Mouse (Mus musculus): Measurements from ENCODE around the gene Gpx4. TPM values are rescaled to one million over a fixed set of nuclear protein-coding genes. Genes with fewer than 3 reads are reported as not detected.
A peak's percentile ranks its signal among the peaks of the same experiment; 100 is the strongest.

Gene Gpx4
- polyA plus RNA-seq, 1 experiment from 2014 or later: 508 TPM

DNA sequence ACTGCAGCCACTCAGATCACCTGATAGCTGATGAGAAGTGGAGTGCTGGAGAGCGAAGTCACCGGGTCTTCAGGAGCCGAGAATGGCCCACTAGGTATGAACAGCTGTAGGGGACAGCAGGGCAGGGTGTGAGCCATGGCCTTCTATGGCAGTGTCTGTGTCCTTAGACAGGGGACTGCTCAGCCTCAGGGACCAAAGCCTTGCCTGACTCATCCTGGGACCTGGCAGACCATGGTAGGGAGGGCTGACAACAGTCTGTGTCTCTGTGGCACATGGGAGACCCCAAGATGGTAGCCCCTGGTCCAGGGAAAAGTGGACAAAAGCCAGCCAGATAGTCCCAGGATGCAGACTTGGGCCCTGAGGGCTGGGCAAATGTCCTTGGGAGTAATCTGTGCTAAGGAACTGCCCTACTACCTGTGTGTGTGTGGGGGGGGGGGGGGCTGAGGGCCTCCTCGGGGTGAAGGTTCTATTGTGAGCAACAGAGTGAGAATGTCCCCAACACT is 23.0 kb downstream of the Gpx4 start:
- H3K9me3 ChIP-seq (ENCODE audit: control insufficient read depth, low read length): no peaks in the 10 kb centered on the region
- H3K4me3 ChIP-seq (replicated peaks; ENCODE audit: low read depth, low read length): no peak overlapping the region
- H3K36me3 ChIP-seq (ENCODE audit: control insufficient read depth, insufficient read depth, low read length): peaks cover 13% of the 10 kb centered on the region
- DNase-seq (no peak), ATAC-seq (ENCODE audit: low FRiP score, low TSS enrichment) (no peak)
- no peaks in the 10 kb centered on the region for H3K27me3 ChIP-seq (ENCODE audit: control insufficient read depth, insufficient read depth, low read length)
- H3K9ac ChIP-seq (replicated peaks; ENCODE audit: low read length): no peak overlapping the region
- no peaks in the 10 kb centered on the region for H3K4me1 ChIP-seq (ENCODE audit: control insufficient read depth, insufficient read depth, low read length)
- WGBS: 93% methylated on average over 4 of the region's 4 CpGs
- H3K27ac ChIP-seq (replicated peaks; ENCODE audit: low read depth, low read length): no peak overlapping the region
- H3K4me2 ChIP-seq (ENCODE audit: low read length): no peak overlapping the region

DNA sequence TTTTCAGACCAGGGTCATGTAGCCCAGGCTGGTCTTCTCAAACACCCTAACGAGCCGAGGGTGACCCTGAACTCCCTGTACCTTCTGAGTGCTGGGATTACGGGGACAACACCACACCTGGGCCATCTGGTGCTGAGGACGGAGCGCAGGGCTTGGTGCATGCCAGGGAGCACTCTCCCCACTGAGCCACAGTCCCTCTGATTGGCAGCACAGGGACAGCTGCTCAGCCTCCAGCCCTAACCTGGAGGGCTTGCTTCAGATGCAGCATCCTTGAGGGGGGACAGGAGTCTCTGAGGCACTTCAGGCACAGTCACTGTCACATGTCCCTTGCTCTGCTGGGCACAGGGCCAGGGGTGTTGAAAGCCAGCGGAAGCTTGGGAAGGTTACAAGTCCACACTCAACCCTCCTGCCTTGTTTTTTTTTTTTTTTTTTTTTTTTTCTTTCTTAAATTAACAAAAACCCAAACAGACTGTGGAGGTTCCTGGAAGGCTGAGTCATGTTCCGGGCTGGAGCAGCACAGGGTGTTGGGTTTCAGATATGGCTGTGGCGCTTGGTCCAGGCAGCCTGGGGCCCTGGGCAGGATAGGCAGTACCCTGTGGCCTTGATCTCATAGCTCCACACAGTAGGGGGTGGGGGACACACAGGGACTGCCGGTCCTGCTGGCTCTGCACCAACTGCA is 24.0 kb downstream of the Gpx4 start:
- no peak overlapping the region for H3K27ac ChIP-seq (replicated peaks; ENCODE audit: low read depth, low read length)
- no peaks in the 10 kb centered on the region for H3K9me3 ChIP-seq (ENCODE audit: control insufficient read depth, low read length)
- H3K4me3 ChIP-seq (replicated peaks; ENCODE audit: low read depth, low read length): no peak overlapping the region
- H3K27me3 ChIP-seq (ENCODE audit: control insufficient read depth, insufficient read depth, low read length): no peaks in the 10 kb centered on the region
- H3K36me3 ChIP-seq (ENCODE audit: control insufficient read depth, insufficient read depth, low read length): peaks cover 13% of the 10 kb centered on the region
- 75% methylated on average over 9 of the region's 9 CpGs for WGBS
- DNase-seq: peak; percentile 26
- H3K4me2 ChIP-seq (ENCODE audit: low read length): no peak overlapping the region
- H3K4me1 ChIP-seq (ENCODE audit: control insufficient read depth, insufficient read depth, low read length): no peaks in the 10 kb centered on the region
- ATAC-seq (ENCODE audit: low FRiP score, low TSS enrichment): 0 out of 2 replicates have a peak, but pooled peaks have one; percentile 43
- H3K9ac ChIP-seq (replicated peaks; ENCODE audit: low read length): no peak overlapping the region

DNA sequence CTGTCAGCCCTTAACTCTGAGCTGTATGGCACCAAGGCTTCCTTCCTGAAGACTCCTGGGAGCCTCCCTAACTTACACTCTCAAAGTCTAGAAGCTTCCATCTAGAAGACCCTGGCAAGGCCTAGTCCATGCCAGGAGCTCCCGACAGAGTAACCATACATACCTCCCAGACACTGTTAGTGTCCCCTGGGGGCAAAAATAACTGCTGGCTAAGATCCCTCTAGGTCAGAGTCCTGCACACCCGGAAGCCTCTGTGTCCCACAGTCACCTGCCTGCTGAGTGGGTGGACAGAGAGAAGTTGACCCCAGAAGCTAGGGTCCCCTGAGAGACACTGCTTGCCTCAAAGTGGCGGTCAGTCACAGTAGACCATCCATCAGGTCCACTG is 24.5 kb downstream of the Gpx4 start:
- Histone ChIP-seq H3K36me3 (ENCODE audit: control insufficient read depth, insufficient read depth, low read length) (peaks cover 13% of the 10 kb centered on the region), H3K27me3 (ENCODE audit: control insufficient read depth, insufficient read depth, low read length) (no peaks in the 10 kb centered on the region), H3K9me3 (ENCODE audit: control insufficient read depth, low read length) (no peaks in the 10 kb centered on the region), H3K4me3 (replicated peaks; ENCODE audit: low read depth, low read length) (no peak overlapping the region), H3K4me2 (ENCODE audit: low read length) (no peak overlapping the region), H3K4me1 (ENCODE audit: control insufficient read depth, insufficient read depth, low read length) (no peaks in the 10 kb centered on the region), H3K9ac (replicated peaks; ENCODE audit: low read length) (no peak overlapping the region), H3K27ac (replicated peaks; ENCODE audit: low read depth, low read length) (no peak overlapping the region)
- DNase-seq (no peak), ATAC-seq (ENCODE audit: low FRiP score, low TSS enrichment) (no peak)
- WGBS: 87% methylated on average over 3 of the region's 3 CpGs

DNA sequence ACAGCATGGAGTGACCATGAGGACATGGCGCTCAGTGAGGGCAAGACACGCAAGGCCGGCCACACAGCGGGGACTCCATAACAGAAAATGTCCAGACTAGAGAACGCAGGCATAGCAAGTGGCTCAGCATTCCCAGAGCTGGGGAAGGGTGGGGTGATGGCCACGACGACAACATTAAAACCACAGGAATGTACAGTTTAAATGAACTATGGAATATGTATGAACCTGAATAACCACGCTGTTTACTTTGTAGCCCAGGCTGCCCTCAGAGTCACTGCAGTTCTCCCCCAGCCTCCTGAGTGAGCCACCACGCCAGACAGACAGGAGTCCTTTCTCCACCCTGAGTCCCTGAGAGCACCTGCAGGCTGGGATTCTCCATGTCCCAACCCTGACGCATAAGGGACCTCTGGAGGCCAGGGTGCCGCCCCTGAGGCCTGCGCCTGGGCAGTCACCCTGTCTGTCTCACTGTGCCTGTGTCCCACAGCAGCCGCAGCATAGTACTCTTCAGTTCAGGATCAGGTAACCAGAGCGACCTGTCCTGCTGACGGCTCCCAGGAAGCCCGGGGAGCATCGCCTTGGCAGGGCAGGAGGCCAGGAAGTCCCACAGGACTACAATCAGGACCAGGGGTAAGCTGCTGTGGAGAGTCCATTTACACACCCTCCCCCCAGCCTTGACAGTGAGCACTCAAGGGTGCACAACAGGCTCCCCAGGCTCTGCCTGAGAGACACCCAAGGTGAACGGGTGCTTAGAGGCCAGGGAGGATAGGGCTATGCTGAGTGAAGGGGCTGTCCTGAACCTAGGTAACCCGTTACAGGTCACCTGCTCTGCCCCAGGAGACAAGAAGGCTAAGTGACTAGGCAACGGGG is 25.9 kb downstream of the Gpx4 start:
- DNase-seq: no peak
- no peak overlapping the region for H3K4me3 ChIP-seq (replicated peaks; ENCODE audit: low read depth, low read length)
- ATAC-seq (ENCODE audit: low FRiP score, low TSS enrichment): no peak
- no peaks in the 10 kb centered on the region for H3K9me3 ChIP-seq (ENCODE audit: control insufficient read depth, low read length)
- H3K27me3 ChIP-seq (ENCODE audit: control insufficient read depth, insufficient read depth, low read length): no peaks in the 10 kb centered on the region
- H3K9ac ChIP-seq (replicated peaks; ENCODE audit: low read length): no peak overlapping the region
- 82% methylated on average over 20 of the region's 20 CpGs for WGBS
- no peak overlapping the region for H3K4me2 ChIP-seq (ENCODE audit: low read length)
- H3K4me1 ChIP-seq (ENCODE audit: control insufficient read depth, insufficient read depth, low read length): no peaks in the 10 kb centered on the region
- peaks cover 7% of the 10 kb centered on the region for H3K36me3 ChIP-seq (ENCODE audit: control insufficient read depth, insufficient read depth, low read length)
- no peak overlapping the region for H3K27ac ChIP-seq (replicated peaks; ENCODE audit: low read depth, low read length)

DNA sequence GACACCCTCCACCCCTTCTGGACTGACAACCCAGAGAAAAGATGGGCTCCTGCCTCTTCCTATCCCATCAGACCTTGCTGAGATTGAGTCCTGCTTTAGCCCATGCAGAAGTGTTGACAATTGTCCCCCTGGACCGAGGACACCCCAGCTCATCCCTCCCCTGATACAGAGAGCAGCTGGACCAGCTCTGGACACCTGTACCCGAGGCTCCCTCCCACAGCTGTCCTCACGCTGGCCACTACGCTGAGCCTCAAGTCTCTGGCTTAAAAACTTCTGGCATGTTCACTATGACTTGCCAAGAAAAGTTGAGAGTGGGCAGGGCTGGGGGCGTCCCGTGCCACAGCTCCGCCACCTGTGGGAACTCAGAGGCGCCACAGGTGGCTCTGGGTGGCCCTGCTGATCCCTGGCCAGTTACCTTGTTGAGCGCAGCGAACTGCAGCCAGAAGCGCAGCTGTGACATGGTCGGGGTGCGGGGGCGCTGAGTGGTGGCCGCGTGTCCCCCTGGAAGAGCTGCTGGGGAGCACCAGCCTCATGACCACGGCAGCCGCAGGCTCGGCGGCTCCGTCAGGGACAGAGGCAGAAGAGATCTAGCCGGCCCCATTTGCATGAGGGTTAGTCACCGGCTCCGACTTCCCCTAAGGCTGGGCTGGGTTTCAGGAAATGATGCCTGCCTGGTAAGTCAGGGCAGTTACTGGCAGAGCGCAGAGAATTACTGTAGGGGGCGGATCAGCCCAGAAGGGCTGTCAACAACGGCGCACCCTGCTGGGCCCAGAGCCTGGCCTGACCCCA is 28.0 kb downstream of the Gpx4 start:
- H3K9me3 ChIP-seq (ENCODE audit: control insufficient read depth, low read length): no peaks in the 10 kb centered on the region
- no peak overlapping the region for H3K9ac ChIP-seq (replicated peaks; ENCODE audit: low read length)
- H3K4me2 ChIP-seq (ENCODE audit: low read length): no peak overlapping the region
- no peaks in the 10 kb centered on the region for H3K27me3 ChIP-seq (ENCODE audit: control insufficient read depth, insufficient read depth, low read length)
- 21% methylated on average over 28 of the region's 28 CpGs for WGBS
- no peak overlapping the region for H3K4me3 ChIP-seq (replicated peaks; ENCODE audit: low read depth, low read length)
- no peaks in the 10 kb centered on the region for H3K4me1 ChIP-seq (ENCODE audit: control insufficient read depth, insufficient read depth, low read length)
- peaks cover 19% of the 10 kb centered on the region for H3K36me3 ChIP-seq (ENCODE audit: control insufficient read depth, insufficient read depth, low read length)
- no peak for ATAC-seq (ENCODE audit: low FRiP score, low TSS enrichment)
- H3K27ac ChIP-seq (replicated peaks; ENCODE audit: low read depth, low read length): no peak overlapping the region
- DNase-seq: no peak

DNA sequence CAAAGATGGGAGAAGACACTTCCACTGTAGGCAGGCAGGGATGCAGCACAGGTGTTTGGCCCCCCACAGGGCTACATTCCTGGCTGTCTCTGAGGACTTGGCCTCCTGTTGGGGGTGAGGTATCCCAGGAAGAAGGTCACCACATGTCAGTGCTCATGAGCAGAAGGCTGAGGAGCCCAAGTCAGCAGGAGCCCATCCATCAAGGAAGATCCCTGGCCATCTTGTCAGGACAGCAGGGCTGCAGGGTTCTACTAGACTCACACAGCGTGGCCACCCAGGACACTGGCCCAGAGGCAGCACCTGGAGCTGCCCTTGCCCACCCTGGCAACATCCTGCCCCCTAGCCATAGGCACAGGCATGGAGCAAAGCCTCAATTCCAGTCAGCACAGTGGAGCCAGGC is 29.0 kb downstream of the Gpx4 start:
- H3K9me3 ChIP-seq (ENCODE audit: control insufficient read depth, low read length): no peaks in the 10 kb centered on the region
- no peaks in the 10 kb centered on the region for H3K4me1 ChIP-seq (ENCODE audit: control insufficient read depth, insufficient read depth, low read length)
- ATAC-seq (ENCODE audit: low FRiP score, low TSS enrichment): no peak
- no peak for DNase-seq
- H3K36me3 ChIP-seq (ENCODE audit: control insufficient read depth, insufficient read depth, low read length): peaks cover 27% of the 10 kb centered on the region
- no peak overlapping the region for H3K4me3 ChIP-seq (replicated peaks; ENCODE audit: low read depth, low read length)
- no peak overlapping the region for H3K9ac ChIP-seq (replicated peaks; ENCODE audit: low read length)
- 18% methylated on average over 1 of the region's 1 CpGs for WGBS
- H3K27me3 ChIP-seq (ENCODE audit: control insufficient read depth, insufficient read depth, low read length): no peaks in the 10 kb centered on the region
- H3K4me2 ChIP-seq (ENCODE audit: low read length): no peak overlapping the region
- no peak overlapping the region for H3K27ac ChIP-seq (replicated peaks; ENCODE audit: low read depth, low read length)

DNA sequence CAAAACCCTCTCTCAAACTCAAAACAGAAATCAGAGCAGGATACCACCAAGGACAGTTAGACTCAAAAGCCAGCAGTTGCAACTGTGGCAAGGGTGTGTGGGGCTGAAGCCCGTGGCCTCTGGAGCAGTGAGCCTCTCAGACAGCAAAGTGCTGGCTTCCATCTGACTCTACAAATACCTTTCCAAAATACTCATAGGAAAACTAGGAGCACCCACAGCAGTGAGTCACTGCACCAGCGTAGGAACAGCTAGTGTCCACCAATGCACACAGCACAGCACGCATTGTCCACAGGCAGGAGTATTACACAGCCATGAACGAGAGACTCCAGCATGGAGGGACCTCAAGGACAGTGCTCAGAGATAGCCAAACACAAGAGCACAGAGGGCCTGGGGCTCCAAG is 29.4 kb downstream of the Gpx4 start:
- WGBS: 91% methylated on average over 4 of the region's 4 CpGs

DNA sequence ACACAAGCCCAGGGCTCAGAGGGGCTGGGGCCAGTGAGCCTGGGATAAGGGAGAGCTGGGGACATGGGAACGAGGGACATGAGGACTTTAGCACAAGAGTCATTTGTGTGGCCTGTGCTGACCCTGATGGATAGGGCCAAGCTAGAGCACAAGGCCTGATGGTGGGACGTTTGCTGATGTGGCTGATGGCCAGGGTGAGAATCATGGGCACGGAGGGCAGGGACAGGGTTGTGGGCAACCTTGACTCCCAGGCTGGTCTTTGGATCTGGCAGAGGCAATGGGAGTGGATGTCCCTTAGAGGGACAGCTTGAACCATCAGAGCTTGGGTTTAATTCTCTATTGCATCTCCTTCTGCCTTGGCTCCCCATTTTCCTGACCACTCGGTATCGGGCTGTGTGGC is 30.3 kb downstream of the Gpx4 start:
- H3K27ac ChIP-seq (replicated peaks; ENCODE audit: low read depth, low read length): no peak overlapping the region
- H3K9ac ChIP-seq (replicated peaks; ENCODE audit: low read length): no peak overlapping the region
- H3K4me1 ChIP-seq (ENCODE audit: control insufficient read depth, insufficient read depth, low read length): no peaks in the 10 kb centered on the region
- no peaks in the 10 kb centered on the region for H3K9me3 ChIP-seq (ENCODE audit: control insufficient read depth, low read length)
- no peak overlapping the region for H3K4me3 ChIP-seq (replicated peaks; ENCODE audit: low read depth, low read length)
- no peak overlapping the region for H3K4me2 ChIP-seq (ENCODE audit: low read length)
- DNase-seq (no peak), ATAC-seq (ENCODE audit: low FRiP score, low TSS enrichment) (no peak)
- H3K36me3 ChIP-seq (ENCODE audit: control insufficient read depth, insufficient read depth, low read length): peaks cover 34% of the 10 kb centered on the region
- H3K27me3 ChIP-seq (ENCODE audit: control insufficient read depth, insufficient read depth, low read length): no peaks in the 10 kb centered on the region
- WGBS: 90% methylated on average over 5 of the region's 5 CpGs

More for the DNA sequence above, 29.4 kb downstream of the Gpx4 start:
- Histone ChIP-seq H3K4me2 (ENCODE audit: low read length) (no peak overlapping the region), H3K27me3 (ENCODE audit: control insufficient read depth, insufficient read depth, low read length) (no peaks in the 10 kb centered on the region), H3K36me3 (ENCODE audit: control insufficient read depth, insufficient read depth, low read length) (peaks cover 32% of the 10 kb centered on the region), H3K4me3 (replicated peaks; ENCODE audit: low read depth, low read length) (no peak overlapping the region), H3K4me1 (ENCODE audit: control insufficient read depth, insufficient read depth, low read length) (no peaks in the 10 kb centered on the region), H3K9ac (replicated peaks; ENCODE audit: low read length) (no peak overlapping the region), H3K9me3 (ENCODE audit: control insufficient read depth, low read length) (no peaks in the 10 kb centered on the region), H3K27ac (replicated peaks; ENCODE audit: low read depth, low read length) (no peak overlapping the region)
- ATAC-seq (ENCODE audit: low FRiP score, low TSS enrichment): no peak
- DNase-seq: no peak

Measured in midbrain, embryonic 14.5 days (tissue).